In genomic region chr5:88630883-88631282, GRCm38 (mm10) we compare ENCODE assay signal across 8 mouse cellular contexts. TPM values are rescaled to one million over a fixed set of nuclear protein-coding genes. Genes with fewer than 3 reads are reported as not detected.
DNase-seq lines count a peak whose midpoint lies in the region; ATAC-seq lines count a peak whose summit lies in the region.

No protein-coding gene starts in this region.

- H3K9ac ChIP-seq in forebrain, embryonic 11.5 days (ENCODE audit: low read length), result no peak overlapping the region

- no peak overlapping the region for H3K4me2 ChIP-seq in forebrain, embryonic 11.5 days (ENCODE audit: low read depth, low read length, severe bottlenecking)

- 71% methylated on average over 3 of the region's 3 CpGs for WGBS in embryonic facial prominence, embryonic 10.5 days
- 67% methylated on average over 3 of the region's 3 CpGs for WGBS in forebrain, embryonic 11.5 days

- no peaks in the 10 kb centered on the region for H3K9me3 ChIP-seq in embryonic facial prominence, embryonic 10.5 days
- H3K9me3 ChIP-seq in forebrain, embryonic 11.5 days (ENCODE audit: control insufficient read depth, low read length), result no peaks in the 10 kb centered on the region

- no peaks in the 10 kb centered on the region for H3K4me1 ChIP-seq in embryonic facial prominence, embryonic 10.5 days
- H3K4me1 ChIP-seq in forebrain, embryonic 11.5 days (replicated peaks; ENCODE audit: control insufficient read depth, insufficient read depth, low read length), result no peaks in the 10 kb centered on the region

- H3K27ac ChIP-seq in embryonic facial prominence, embryonic 10.5 days (replicated peaks), result no peak overlapping the region
- H3K27ac ChIP-seq in forebrain, embryonic 11.5 days (ENCODE audit: low read depth, low read length), result no peak overlapping the region; the same call in 1 of the 2 replicates

- H3K36me3 ChIP-seq in embryonic facial prominence, embryonic 10.5 days (replicated peaks), result peaks cover 76% of the 10 kb centered on the region
- peaks cover 6% of the 10 kb centered on the region; the same call in 1 of the 2 replicates for H3K36me3 ChIP-seq in forebrain, embryonic 11.5 days (ENCODE audit: control insufficient read depth, insufficient read depth, low read length)

- ATAC-seq in megakaryocyte progenitor cell, adult 5-6 weeks (replicated peaks; ENCODE audit: poor library complexity), result peak; percentile 91
- no peak for ATAC-seq in forebrain, embryonic 11.5 days (replicated peaks; ENCODE audit: low FRiP score)

- H3K27me3 ChIP-seq in embryonic facial prominence, embryonic 10.5 days (replicated peaks; ENCODE audit: low read depth, poor library complexity, severe bottlenecking), result no peaks in the 10 kb centered on the region
- H3K27me3 ChIP-seq in forebrain, embryonic 11.5 days (ENCODE audit: control insufficient read depth, insufficient read depth, low read length), result no peaks in the 10 kb centered on the region

- peak; percentile 36 for DNase-seq in ovary, adult 18-20 months (ENCODE audit: low spot score)
- DNase-seq in ovary, postnatal 36 days (ENCODE audit: low spot score), result no peak
- peak; percentile 62 for DNase-seq in adrenal gland, postnatal 10 days
- peak; percentile 15 for DNase-seq in heart, postnatal 4 days
- DNase-seq in embryonic facial prominence, embryonic 10.5 days (ENCODE audit: low spot score), result no peak
- no peak for DNase-seq in forebrain, embryonic 11.5 days (ENCODE audit: low spot score)
- no peak for DNase-seq in right cerebral cortex, adult 2 months (ENCODE audit: low spot score in 2 of 2)

- H3K4me3 ChIP-seq in embryonic facial prominence, embryonic 10.5 days, result no peak overlapping the region
- H3K4me3 ChIP-seq in forebrain, embryonic 11.5 days (ENCODE audit: low read depth, low read length), result no peak overlapping the region

RNA-seq across cellular contexts. Expression of gene Grsf1, which starts 45.1 kb away (rescaled TPM):
- 100 to 1,000 TPM; 144 to 156 TPM for total RNA-seq in adrenal gland, postnatal 10 days (2021)
- total RNA-seq in heart, postnatal 4 days (2021), result 100 to 1,000 TPM; 180 to 186 TPM
- 77.0 and 80.8 TPM in 2 replicates for total RNA-seq in megakaryocyte progenitor cell, adult 5-6 weeks (2015)
- 72.6 and 74.0 TPM in 2 replicates for total RNA-seq in megakaryocyte progenitor cell, adult 5-6 weeks (2017)
- polyA plus RNA-seq in embryonic facial prominence, embryonic 10.5 days (2016; fragmentation: Nextera tagmentation; extraction: Ambion mirVana), result 69.1 and 73.2 TPM in 2 replicates
- 101 and 108 TPM in 2 replicates for polyA plus RNA-seq in forebrain, embryonic 11.5 days (2014; fragmentation: Nextera tagmentation; extraction: Ambion mirVana)

Comparison
In these comparisons a context has a peak if more than half of its experiments do, and no peak if none do; other contexts are left out.
1. DNase-seq: peak in ovary, adult 18-20 months (single experiment), adrenal gland, postnatal 10 days (single experiment) and heart, postnatal 4 days (single experiment); none in ovary, postnatal 36 days (single experiment), embryonic facial prominence, embryonic 10.5 days (single experiment), forebrain, embryonic 11.5 days (single experiment) and right cerebral cortex, adult 2 months (0 of 2).